Mouse (Mus musculus): ENCODE data around the gene Cdadc1.

- no peak for TF ChIP-seq CTCF (IDR thresholded peaks at IDR 0.05; ENCODE audit: control insufficient read depth, insufficient read depth, insufficient replicate concordance, low read depth, low read length)
- no peak for TF ChIP-seq POLR2A (IDR thresholded peaks at IDR 0.05; ENCODE audit: control insufficient read depth, low read depth, low read length)
These were observed 29.5 kb upstream of the Cdadc1 start for GRCm38 (mm10) chr14:59627142-59627680.
